Mouse (Mus musculus): ENCODE results near the gene Gm11027. TPM values are rescaled to one million over a fixed set of nuclear protein-coding genes. Genes with fewer than 3 reads are reported as not detected.

Gm11027 gene
- not detected for polyA plus RNA-seq (2017; shearing (Covaris generic))

GRCm38 (mm10) chr12:116275086-116275485, at the start of gene Gm11027:
TSS of gene Gm11027 (plus strand) at chr12:116275386.

GRCm38 (mm10) chr12:116262555-116263341, 12.4 kb upstream of the Gm11027 start, which contains the start of gene Wdr60:
TSS of gene Wdr60 (minus strand) at chr12:116263022.

GRCm38 (mm10) chr12:116280653-116281364, 5.6 kb downstream of the Gm11027 start, which contains the start of gene Esyt2:
TSS of gene Esyt2 (plus strand) at chr12:116281196.

Other genes with a start within 250 kb of the Gm11027 start
- 42.2 TPM for gene Zfp386, start 227.7 kb upstream of the Gm11027 start, polyA plus RNA-seq (2017; shearing (Covaris generic))
- gene Vipr2, start 197.7 kb upstream of the Gm11027 start, polyA plus RNA-seq (2017; shearing (Covaris generic)), result 0.61 TPM
- 2.0 TPM for gene Wdr60, start 12.4 kb upstream of the Gm11027 start, polyA plus RNA-seq (2017; shearing (Covaris generic))
- gene Esyt2, start 5.8 kb downstream of the Gm11027 start, polyA plus RNA-seq (2017; shearing (Covaris generic)), result 187 TPM
- 4.7 TPM for gene Ncapg2, start 130.0 kb downstream of the Gm11027 start, polyA plus RNA-seq (2017; shearing (Covaris generic))
- gene Ptprn2, start 210.3 kb downstream of the Gm11027 start, polyA plus RNA-seq (2017; shearing (Covaris generic)), result 0.05 TPM

All from CD4-positive, CD25-positive, alpha-beta regulatory T cell (primary cell).